Mouse (Mus musculus) forebrain, embryonic 15.5 days (tissue): Measurements from ENCODE around the gene Plppr4. TPM values are rescaled to one million over a fixed set of nuclear protein-coding genes. Genes with fewer than 3 reads are reported as not detected.
A peak's percentile ranks its signal among the peaks of the same experiment; 100 is the strongest.

Source experiments
- ATAC-seq: fragments of 200-750 bp; cut with Nextera tagmentation; replicated peaks from 2 replicates; pipeline ENCODE4 v1.8.0; 2017; ENCODE audit warnings: mild to moderate bottlenecking, moderate TSS enrichment, moderate library complexity
- H3K27ac ChIP-seq: fragments of 300-500 bp; sonication (generic); replicated peaks from 2 replicates; pipeline ENCODE4 v1.5.1; 2015; ENCODE audit warnings: mild to moderate bottlenecking, inconsistent platforms
- H3K27me3 ChIP-seq: fragments of 300-500 bp; sonication (generic); 2 replicates; pipeline ENCODE4 v1.6.1; 2015; ENCODE audit warnings: inconsistent platforms
- H3K36me3 ChIP-seq: fragments of 300-500 bp; sonication (generic); 2 replicates; pipeline ENCODE4 v1.6.1; 2015; ENCODE audit warnings: mild to moderate bottlenecking, inconsistent platforms
- H3K4me1 ChIP-seq: fragments of 300-500 bp; sonication (generic); 2 replicates; pipeline ENCODE4 v1.6.1; 2015; ENCODE audit warnings: inconsistent platforms
- H3K4me2 ChIP-seq: fragments of 300-500 bp; sonication (generic); replicated peaks from 2 replicates; pipeline ENCODE4 v1.6.1; 2015; ENCODE audit warnings: mild to moderate bottlenecking, inconsistent platforms
- H3K4me3 ChIP-seq: fragments of 300-500 bp; sonication (generic); 2 replicates; pipeline ENCODE4 v1.5.1; 2015; ENCODE audit warnings: mild to moderate bottlenecking, inconsistent platforms
- H3K9ac ChIP-seq: fragments of 300-500 bp; sonication (generic); replicated peaks from 2 replicates; pipeline ENCODE4 v1.6.1; 2015; ENCODE audit warnings: mild to moderate bottlenecking, inconsistent platforms
- H3K9me3 ChIP-seq: fragments of 300-500 bp; sonication (generic); 2 replicates; pipeline ENCODE4 v1.6.1; 2016; ENCODE audit warnings: inconsistent platforms
- WGBS: fragments of 180-500 bp; shearing (Covaris S2); methylation state at CpG from one replicate; pipeline ENCODE4 v1.1.7; 2015; ENCODE audit warnings: mixed read lengths; 5-methylcytosine and 5-hydroxymethylcytosine counted together
- polyA plus RNA-seq: library from polyadenylated mRNA; unstranded; fragments of >200 nt; fragmentation: Nextera tagmentation; extraction: Ambion mirVana; gene quantifications from 2 replicates; pipeline ENCODE4 v1.2.1, GENCODE M21; 2015

Plppr4 gene
- polyA plus RNA-seq, result 16.8 and 18.0 TPM in 2 replicates

- WGBS, result 36% methylated on average over 5 of the region's 5 CpGs
- Histone ChIP-seq H3K4me1 (peaks cover 12% of the 10 kb centered on the region), H3K27me3 (no peaks in the 10 kb centered on the region), H3K4me3 (peak within 1 kb of the TSS; percentile 60), H3K27ac (peak within 1 kb of the TSS; percentile 76), H3K9ac (peak within 1 kb of the TSS; percentile 66), H3K4me2 (peak within 1 kb of the TSS; percentile 74), H3K9me3 (no peaks in the 10 kb centered on the region), H3K36me3 (no peaks in the 10 kb centered on the region)
- no peak for ATAC-seq
Measured at GRCm38 (mm10) chr3:117360528-117360927, at the start of gene Plppr4. Gene Plppr4, minus strand, starts transcription at chr3:117360876.

DNA sequence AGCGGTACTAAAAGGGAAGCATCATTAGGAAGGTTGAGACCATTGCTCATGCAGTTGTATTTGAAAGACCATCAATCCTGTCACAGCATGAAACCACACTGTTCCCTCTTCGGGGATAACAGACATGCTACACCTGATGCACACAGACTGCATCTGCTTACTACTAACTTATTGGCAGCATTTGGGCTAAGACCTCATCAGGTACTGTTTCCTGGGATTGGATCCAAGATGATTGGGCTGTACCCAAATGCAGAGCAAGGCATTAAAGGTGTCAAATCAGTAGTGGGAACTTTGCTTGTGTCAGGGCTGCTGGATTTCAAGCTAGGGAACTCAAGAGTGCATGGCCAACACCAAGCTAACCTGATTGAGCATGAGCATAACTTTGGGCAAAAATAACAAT is 45.1 kb upstream of the Plppr4 start:
- no peaks in the 10 kb centered on the region for H3K27me3 ChIP-seq
- no peak for ATAC-seq
- no peak overlapping the region for H3K4me3 ChIP-seq
- H3K4me1 ChIP-seq, result peaks cover 4% of the 10 kb centered on the region; the same call in 1 of the 2 replicates
- H3K9me3 ChIP-seq, result no peaks in the 10 kb centered on the region
- H3K27ac ChIP-seq, result no peak overlapping the region
- no peaks in the 10 kb centered on the region for H3K36me3 ChIP-seq
- no peak overlapping the region for H3K4me2 ChIP-seq
- 90% methylated on average over 2 of the region's 2 CpGs for WGBS
- H3K9ac ChIP-seq, result no peak overlapping the region

- H3K27ac ChIP-seq, result no peak overlapping the region
- WGBS, result 72% methylated on average over 3 of the region's 3 CpGs
- ATAC-seq, result peak; percentile 71; the same call in 1 of the 2 replicates
Measured at GRCm38 (mm10) chr3:117403740-117404139, 43.1 kb upstream of the Plppr4 start.

GRCm38 (mm10) chr3:117366041-117366440 is 5.4 kb upstream of the Plppr4 start:
- Histone ChIP-seq H3K27me3 (no peaks in the 10 kb centered on the region), H3K36me3 (no peaks in the 10 kb centered on the region), H3K9me3 (no peaks in the 10 kb centered on the region), H3K9ac (no peak overlapping the region), H3K4me1 (no peaks in the 10 kb centered on the region), H3K27ac (no peak overlapping the region), H3K4me2 (no peak overlapping the region), H3K4me3 (no peak overlapping the region)
- ATAC-seq, result no peak
- 87% methylated on average over 1 of the region's 1 CpGs for WGBS

More at GRCm38 (mm10) chr3:117403740-117404139, 43.1 kb upstream of the Plppr4 start:
- H3K9me3 ChIP-seq, result no peaks in the 10 kb centered on the region
- H3K4me2 ChIP-seq, result no peak overlapping the region
- H3K4me3 ChIP-seq, result no peak overlapping the region
- H3K36me3 ChIP-seq, result no peaks in the 10 kb centered on the region
- no peaks in the 10 kb centered on the region for H3K27me3 ChIP-seq
- no peak overlapping the region for H3K9ac ChIP-seq
- peaks cover 4% of the 10 kb centered on the region; the same call in 1 of the 2 replicates for H3K4me1 ChIP-seq

DNA sequence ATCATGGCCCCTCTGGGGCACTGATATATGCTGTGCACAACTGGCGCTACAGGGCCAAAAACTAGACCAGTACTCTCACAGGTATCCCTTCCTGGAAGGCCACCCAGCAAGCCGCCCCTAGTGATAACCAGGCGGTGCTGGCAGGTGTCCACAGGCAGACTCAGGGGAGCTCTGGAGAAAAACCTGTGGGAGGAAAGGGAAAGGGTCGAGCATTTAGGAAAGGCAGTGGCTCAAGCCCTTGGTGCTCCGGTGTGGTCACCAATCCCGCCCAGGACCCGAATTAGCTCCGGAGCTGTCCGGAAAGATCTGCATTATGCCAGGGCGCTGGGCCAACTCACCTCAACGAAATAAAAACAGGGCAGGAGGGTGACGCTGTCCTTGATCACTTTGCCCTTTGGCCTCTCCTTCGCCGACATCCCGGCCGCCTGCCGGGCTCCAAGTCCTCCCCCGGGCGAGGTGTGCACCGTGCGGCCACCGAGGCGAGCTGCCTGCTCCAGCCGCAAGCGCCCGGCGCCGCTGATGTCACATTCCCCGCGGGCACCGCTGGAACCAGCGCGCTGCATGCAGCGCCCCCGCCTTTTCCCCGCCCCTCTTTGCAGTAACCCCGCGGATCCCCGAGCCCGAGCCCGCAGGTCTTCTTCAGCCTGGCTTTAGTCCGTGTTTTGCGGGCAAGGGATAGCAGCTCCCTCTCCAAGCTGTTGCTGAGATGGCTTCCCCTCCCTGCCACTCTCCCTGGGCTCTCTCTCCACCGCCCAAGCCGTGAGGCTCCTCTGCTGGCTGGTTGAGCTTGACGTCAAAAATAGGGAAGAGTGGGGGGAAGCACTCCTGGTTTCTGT is 772 bp downstream of the Plppr4 start:
- no peaks in the 10 kb centered on the region for H3K9me3 ChIP-seq
- H3K9ac ChIP-seq, result peak overlapping the region; percentile 66
- peak overlapping the region; percentile 76 for H3K27ac ChIP-seq
- peak; percentile 92 for ATAC-seq
- no peaks in the 10 kb centered on the region for H3K27me3 ChIP-seq
- H3K4me3 ChIP-seq, result peak overlapping the region; percentile 60
- H3K36me3 ChIP-seq, result no peaks in the 10 kb centered on the region
- peak overlapping the region; percentile 74 for H3K4me2 ChIP-seq
- 2% methylated on average over 46 of the region's 46 CpGs for WGBS
- H3K4me1 ChIP-seq, result peaks cover 12% of the 10 kb centered on the region

DNA sequence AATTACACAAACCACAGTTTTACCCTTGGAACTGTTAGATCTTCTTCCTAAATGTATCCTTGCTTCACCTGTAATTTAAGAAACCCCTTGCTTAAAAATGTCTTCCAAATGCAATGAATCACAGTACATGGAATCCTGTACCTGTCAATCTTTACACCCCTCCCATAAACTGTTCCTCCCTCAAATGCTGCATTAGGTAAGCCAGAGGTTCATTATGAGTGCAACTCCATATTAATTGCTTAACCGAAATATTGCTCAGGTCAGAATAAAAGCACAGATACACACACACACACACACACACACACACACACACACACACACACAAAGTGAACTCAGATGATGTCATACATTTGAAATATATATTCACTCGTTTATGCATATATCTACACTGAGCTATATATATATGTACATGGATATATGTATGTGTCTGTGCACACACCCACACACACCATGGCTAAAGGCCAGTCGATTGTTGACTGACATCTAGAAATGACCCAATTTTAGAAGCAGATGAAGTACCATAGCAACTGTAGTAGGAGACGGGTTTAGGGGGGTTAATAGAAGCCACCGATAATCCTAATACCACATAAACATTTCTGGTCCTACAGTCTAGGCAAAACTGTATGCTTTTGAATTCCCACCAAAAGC is 1.6 kb downstream of the Plppr4 start:
- 83% methylated on average over 5 of the region's 5 CpGs for WGBS
- Histone ChIP-seq H3K4me3 (peak overlapping the region; percentile 60), H3K9ac (peak overlapping the region; percentile 66), H3K9me3 (no peaks in the 10 kb centered on the region), H3K4me1 (peaks cover 12% of the 10 kb centered on the region), H3K36me3 (no peaks in the 10 kb centered on the region), H3K27me3 (no peaks in the 10 kb centered on the region), H3K4me2 (peak overlapping the region; percentile 74), H3K27ac (peak overlapping the region; percentile 76)
- ATAC-seq, result peak; percentile 24; the same call in 1 of the 2 replicates

DNA sequence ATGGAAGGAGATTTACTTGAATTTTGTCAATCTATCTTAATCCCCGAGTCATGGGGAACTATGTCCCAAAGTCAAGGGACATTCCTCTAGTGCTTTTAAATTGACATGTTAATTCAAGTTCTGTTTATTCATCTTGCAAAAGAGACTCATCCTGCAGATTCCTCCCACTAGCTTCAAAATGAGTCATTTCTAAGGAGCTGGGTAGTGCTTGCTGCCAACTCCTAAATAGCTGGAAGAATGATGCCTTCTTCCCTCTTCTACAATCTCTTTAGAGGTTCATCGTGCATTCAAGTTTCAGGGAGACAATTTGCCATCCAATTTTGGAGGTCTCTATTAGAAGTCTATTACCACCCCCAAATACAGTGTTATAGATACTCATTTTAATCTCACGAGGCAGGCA is 3.3 kb downstream of the Plppr4 start:
- no peaks in the 10 kb centered on the region for H3K27me3 ChIP-seq
- ATAC-seq, result no peak
- H3K4me3 ChIP-seq, result no peak overlapping the region
- no peaks in the 10 kb centered on the region for H3K36me3 ChIP-seq
- no peak overlapping the region for H3K27ac ChIP-seq
- WGBS, result 88% methylated on average over 3 of the region's 3 CpGs
- no peak overlapping the region for H3K4me2 ChIP-seq
- peaks cover 12% of the 10 kb centered on the region for H3K4me1 ChIP-seq
- no peak overlapping the region for H3K9ac ChIP-seq
- no peaks in the 10 kb centered on the region for H3K9me3 ChIP-seq

DNA sequence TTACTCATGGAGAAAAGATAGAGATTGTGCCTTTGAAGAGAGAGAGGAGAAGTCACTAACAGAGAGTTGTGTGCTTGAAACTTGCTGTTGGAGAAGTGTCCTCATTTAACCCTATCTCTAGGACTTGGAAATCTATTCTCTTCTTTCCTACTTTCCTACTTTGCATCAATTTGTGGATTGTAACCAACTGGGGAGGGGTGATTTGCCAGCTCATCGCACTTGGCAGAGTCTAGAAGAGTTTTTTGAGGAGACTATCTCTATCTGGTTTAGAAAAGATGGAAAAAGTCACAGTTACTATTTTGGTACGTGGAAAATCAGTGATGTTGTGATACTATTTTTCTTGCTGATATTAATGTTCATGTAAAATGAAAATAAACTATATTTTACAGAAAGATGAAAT is 6.7 kb downstream of the Plppr4 start:
- Histone ChIP-seq H3K9me3 (no peaks in the 10 kb centered on the region), H3K27me3 (no peaks in the 10 kb centered on the region), H3K4me2 (no peak overlapping the region), H3K36me3 (no peaks in the 10 kb centered on the region), H3K9ac (no peak overlapping the region), H3K27ac (no peak overlapping the region), H3K4me3 (no peak overlapping the region), H3K4me1 (no peaks in the 10 kb centered on the region)
- ATAC-seq, result no peak
- 77% methylated on average over 2 of the region's 2 CpGs for WGBS

- H3K4me2 ChIP-seq, result no peak overlapping the region
- 78% methylated on average over 1 of the region's 1 CpGs for WGBS
- ATAC-seq, result no peak
Measured at GRCm38 (mm10) chr3:117346351-117346750, 14.3 kb downstream of the Plppr4 start.

GRCm38 (mm10) chr3:117331502-117331901 is 29.2 kb downstream of the Plppr4 start:
- no peak overlapping the region for H3K27ac ChIP-seq
- H3K4me1 ChIP-seq, result no peaks in the 10 kb centered on the region
- H3K36me3 ChIP-seq, result no peaks in the 10 kb centered on the region
- ATAC-seq, result no peak
- no peaks in the 10 kb centered on the region for H3K9me3 ChIP-seq
- H3K4me3 ChIP-seq, result no peak overlapping the region
- H3K27me3 ChIP-seq, result no peaks in the 10 kb centered on the region
- H3K9ac ChIP-seq, result no peak overlapping the region
- no peak overlapping the region for H3K4me2 ChIP-seq
- 85% methylated on average over 10 of the region's 10 CpGs for WGBS

More at GRCm38 (mm10) chr3:117346351-117346750, 14.3 kb downstream of the Plppr4 start:
- H3K27ac ChIP-seq, result no peak overlapping the region
- H3K27me3 ChIP-seq, result no peaks in the 10 kb centered on the region
- no peaks in the 10 kb centered on the region for H3K4me1 ChIP-seq
- H3K4me3 ChIP-seq, result no peak overlapping the region
- H3K9ac ChIP-seq, result no peak overlapping the region
- no peaks in the 10 kb centered on the region for H3K9me3 ChIP-seq
- H3K36me3 ChIP-seq, result no peaks in the 10 kb centered on the region

DNA sequence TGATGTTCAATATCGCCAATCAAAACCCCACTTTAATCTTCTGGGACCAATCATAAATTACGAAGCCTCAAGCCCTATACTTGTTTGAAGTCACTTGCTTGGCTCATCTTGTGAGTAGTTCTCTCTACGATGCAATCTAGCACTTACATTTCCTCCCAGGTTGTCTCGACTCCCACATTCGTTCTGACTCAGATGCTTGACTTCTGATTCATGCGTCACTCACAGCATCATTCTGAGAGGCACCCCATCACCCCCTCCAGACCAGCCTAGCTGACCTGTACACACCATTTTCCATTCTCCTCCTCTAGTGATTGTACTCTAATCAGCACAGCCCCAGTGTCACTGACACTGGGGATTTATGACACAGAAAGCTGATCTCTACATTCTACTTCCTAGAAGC is 31.2 kb downstream of the Plppr4 start:
- no peak overlapping the region for H3K9ac ChIP-seq
- H3K36me3 ChIP-seq, result no peaks in the 10 kb centered on the region
- 62% methylated on average over 6 of the region's 6 CpGs for WGBS
- H3K9me3 ChIP-seq, result no peaks in the 10 kb centered on the region
- no peak overlapping the region for H3K4me3 ChIP-seq
- no peaks in the 10 kb centered on the region for H3K27me3 ChIP-seq
- H3K27ac ChIP-seq, result no peak overlapping the region
- no peak overlapping the region for H3K4me2 ChIP-seq
- no peak for ATAC-seq
- no peaks in the 10 kb centered on the region for H3K4me1 ChIP-seq

- no peak overlapping the region for H3K27ac ChIP-seq
- no peaks in the 10 kb centered on the region for H3K27me3 ChIP-seq
- no peak overlapping the region for H3K4me2 ChIP-seq
- H3K4me3 ChIP-seq, result no peak overlapping the region
- no peaks in the 10 kb centered on the region for H3K4me1 ChIP-seq
- no peaks in the 10 kb centered on the region for H3K9me3 ChIP-seq
- H3K36me3 ChIP-seq, result no peaks in the 10 kb centered on the region; the same call in 1 of the 2 replicates
- no peak for ATAC-seq
- no peak overlapping the region for H3K9ac ChIP-seq
- 91% methylated on average over 5 of the region's 5 CpGs for WGBS
Measured at GRCm38 (mm10) chr3:117326551-117326950, 34.1 kb downstream of the Plppr4 start.
